Mouse (Mus musculus) layer of hippocampus, postnatal 25 days (tissue): ENCODE results near the gene Nr4a3. TPM values are rescaled to one million over a fixed set of nuclear protein-coding genes. Genes with fewer than 3 reads are reported as not detected.

ENCODE experiments used
- DNase-seq, 2 experiments: peaks; one replicate each; pipeline ENCODE4 v3.0.0; 2022; ENCODE audit warnings: mixed read lengths in 2 of 2, low spot score in 1 of 2; ENCODE audit errors: extremely low spot score in 1 of 2
- total RNA-seq, 2 experiments: library from RNA; stranded (reverse); gene quantifications; 2 replicates each; pipeline ENCODE4 v1.2.3; 2021

Gene Nr4a3
- total RNA-seq, result 10 to 100 TPM; 60.7 to 82.9 TPM

DNA sequence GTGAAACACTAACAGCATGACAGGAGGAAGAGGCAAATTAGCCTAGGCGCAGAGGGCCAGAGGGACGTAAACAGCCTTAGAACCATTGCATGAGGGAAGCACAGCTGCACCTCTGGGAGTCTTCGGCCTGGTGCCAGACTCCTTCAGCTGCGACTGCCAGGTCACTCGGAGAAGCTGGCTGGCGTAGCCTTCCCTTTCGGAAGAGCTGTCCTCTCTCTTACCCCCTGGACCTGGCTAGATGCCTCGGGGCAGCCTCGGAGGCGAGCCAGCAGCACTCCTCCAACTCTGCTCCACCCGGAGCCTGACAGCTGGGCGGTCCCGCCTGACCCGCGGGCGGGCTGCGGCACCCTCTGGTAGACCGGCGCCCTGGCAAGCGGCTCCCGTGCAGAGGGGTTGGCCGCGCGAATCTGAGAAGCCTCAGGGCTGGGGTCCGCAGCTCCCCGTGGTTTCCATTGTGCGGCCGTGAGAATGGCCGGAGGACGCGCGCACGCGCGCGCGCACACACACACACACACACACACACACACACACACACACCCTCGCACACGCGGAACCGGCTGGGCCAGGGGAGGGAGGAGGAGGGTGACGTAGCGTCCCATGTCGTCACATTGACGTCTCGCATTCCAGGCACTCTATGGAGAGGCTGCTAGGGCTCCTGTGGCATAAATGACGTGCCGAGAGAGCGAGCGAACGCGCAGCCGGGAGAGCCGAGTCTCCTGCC is at the start of gene Nr4a3:
Gene Nr4a3 (plus strand): TSS at position 663 of the 721 bp plus-strand sequence.
- DNase-seq, result peak; percentile 74 to 83

DNA sequence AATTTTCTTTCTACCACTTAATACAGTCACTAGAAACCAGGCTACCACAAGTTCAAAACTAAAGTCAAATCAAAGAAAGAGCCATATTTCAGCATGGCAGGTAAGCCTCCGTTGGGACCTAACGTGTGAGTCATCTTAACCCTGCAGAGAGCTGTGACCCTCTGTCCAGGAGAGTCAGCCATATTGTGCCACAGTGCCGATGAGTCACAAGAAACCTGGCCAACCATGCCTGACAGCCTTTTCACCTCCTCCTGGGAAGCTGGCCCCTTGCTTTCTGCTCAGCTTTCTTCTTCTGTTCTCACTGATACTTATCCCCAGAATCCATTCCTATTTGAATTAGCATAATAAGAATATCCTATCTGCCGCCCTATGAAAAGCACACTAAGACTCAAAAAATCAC is 42.0 kb upstream of the Nr4a3 start:
- no peak for DNase-seq

GRCm38 (mm10) chr4:48003456-48003855 is 41.5 kb upstream of the Nr4a3 start:
- peak; percentile 48 to 72 for DNase-seq

DNA sequence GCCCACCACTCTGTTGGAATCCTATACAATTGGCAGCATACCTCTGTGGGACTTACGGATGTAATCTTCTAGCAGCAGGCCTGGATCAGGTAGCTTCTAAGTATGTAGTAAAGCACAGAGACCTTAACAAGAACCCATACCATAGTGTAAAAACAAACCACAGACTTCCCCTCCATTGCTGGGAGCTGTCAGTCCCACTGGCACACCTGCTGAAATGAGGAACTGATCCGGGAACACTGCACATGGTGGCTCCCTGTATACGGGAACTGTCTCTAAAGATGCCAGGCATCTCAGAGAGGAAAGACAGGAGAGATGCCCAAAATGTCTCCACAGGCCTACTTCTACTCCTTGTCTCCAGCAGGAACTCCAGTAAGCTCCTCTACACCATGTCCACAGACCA is 38.6 kb upstream of the Nr4a3 start:
- DNase-seq, result no peak

- no peak for DNase-seq
These were observed 32.7 kb upstream of the Nr4a3 start for GRCm38 (mm10) chr4:48012209-48012608.

DNA sequence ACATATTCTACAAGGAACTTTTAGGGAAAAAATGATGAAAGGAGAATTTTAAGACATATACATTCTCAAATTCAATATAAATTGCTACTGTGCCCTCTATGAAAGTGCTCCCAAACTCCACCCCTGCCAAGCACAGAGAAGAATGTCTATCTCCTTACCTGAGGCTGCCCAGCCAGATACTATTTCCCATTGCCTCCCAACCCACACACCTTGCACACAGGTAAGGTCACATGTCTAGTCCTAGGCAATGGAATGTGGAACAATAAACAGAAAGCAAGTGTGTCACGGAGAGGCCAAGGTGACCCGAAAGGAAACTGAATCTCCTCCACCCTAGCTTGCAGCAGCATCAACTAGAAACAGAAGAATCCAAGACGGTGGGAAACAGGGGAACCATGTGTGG is 22.0 kb upstream of the Nr4a3 start:
- DNase-seq, result no peak

GRCm38 (mm10) chr4:48029652-48030051 is 15.3 kb upstream of the Nr4a3 start:
- DNase-seq, result no peak

DNA sequence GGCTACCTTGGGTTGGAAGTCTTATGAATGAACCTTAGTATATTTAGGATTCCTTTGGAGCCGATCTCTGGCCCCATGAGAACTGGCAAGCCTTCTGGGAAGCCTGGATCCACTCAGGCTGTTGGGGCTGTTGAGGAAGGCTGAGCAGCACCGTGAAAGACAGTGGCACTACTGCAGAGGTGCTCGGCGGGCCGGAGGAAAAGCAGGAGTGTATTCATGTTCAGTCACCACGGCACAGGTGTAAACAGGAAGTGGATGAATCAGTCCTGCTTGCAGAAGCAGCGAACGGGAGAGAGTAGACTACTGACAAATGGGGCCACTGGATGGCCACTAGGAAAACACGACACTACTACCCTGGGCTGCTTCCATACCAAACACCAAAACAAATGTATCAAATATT is 10.7 kb upstream of the Nr4a3 start:
- DNase-seq, result no peak

GRCm38 (mm10) chr4:48037646-48038045 is 7.3 kb upstream of the Nr4a3 start:
- no peak for DNase-seq

- no peak for DNase-seq
These were observed 6.1 kb upstream of the Nr4a3 start for GRCm38 (mm10) chr4:48038847-48039246.

GRCm38 (mm10) chr4:48039736-48040135 is 5.2 kb upstream of the Nr4a3 start:
- no peak for DNase-seq

DNA sequence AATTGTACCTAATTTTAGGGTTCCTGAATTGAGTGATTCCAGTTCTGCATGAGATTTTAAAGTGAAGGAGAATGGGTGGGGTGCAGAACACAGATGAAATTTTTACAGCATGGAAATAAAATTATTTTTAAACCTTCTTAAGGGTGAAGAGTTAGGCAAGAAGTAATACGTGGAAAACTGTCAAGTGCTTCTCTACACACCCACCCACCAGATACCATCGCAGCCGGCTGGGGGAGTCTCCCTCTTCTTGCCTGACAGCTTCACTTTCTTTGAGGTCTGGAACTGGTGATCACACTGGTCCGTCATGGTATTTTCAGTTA is 2.5 kb upstream of the Nr4a3 start:
- no peak for DNase-seq

- peak; percentile 80 to 88 for DNase-seq
These were observed 1.9 kb upstream of the Nr4a3 start for GRCm38 (mm10) chr4:48042786-48043701.

- DNase-seq, result no peak
These were observed 837 bp upstream of the Nr4a3 start for GRCm38 (mm10) chr4:48044141-48044490.

DNA sequence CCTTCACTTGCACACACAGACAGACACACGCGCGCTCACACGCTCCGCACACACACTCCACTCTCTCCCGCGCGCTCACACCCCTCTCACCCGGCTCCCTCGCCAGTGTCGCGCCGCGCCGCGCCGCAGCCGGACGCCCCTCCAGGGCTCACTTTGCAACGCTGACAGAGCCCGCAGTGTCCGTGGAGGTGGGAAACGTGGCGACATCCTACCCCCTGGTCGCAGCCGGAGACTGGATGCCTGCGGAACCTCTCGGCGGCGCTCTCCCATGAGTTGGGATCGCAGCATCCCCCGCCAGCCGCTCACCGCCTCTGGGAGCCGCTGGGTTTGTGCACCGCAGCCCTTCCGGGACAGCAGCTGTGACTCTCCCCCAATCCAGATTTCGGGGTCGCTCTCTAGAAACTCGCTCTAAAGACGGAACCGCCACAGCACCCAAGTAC is 348 bp downstream of the Nr4a3 start:
- DNase-seq, result peak; percentile 31 to 52

GRCm38 (mm10) chr4:48045721-48046460 is 938 bp downstream of the Nr4a3 start:
- DNase-seq, result peak in 1 of 2 experiments; percentile 31

DNA sequence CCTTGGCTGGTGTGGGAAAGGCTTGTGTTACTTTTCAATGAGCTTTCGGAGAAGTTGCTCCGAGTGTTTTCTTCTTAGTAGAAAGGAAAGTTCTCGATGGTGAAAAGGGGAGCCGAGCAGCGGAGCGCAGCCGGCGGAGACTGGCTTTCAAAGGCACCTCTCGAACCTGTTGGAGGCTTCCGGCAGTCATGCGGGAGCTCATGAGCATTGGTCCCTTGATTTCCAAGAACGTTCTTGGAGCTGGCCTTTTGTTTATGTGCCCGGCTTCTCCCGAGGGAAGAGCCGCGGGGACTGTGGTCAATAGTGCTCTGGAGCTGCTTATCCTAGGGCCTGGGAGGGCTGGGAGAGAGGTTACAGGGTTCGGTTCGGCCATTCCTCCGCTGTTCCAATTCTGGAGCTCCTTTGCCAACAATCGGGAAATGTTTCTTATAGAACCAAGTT is 1.5 kb downstream of the Nr4a3 start:
- DNase-seq, result no peak

- DNase-seq, result no peak
These were observed 2.3 kb downstream of the Nr4a3 start for GRCm38 (mm10) chr4:48047136-48047765.

DNA sequence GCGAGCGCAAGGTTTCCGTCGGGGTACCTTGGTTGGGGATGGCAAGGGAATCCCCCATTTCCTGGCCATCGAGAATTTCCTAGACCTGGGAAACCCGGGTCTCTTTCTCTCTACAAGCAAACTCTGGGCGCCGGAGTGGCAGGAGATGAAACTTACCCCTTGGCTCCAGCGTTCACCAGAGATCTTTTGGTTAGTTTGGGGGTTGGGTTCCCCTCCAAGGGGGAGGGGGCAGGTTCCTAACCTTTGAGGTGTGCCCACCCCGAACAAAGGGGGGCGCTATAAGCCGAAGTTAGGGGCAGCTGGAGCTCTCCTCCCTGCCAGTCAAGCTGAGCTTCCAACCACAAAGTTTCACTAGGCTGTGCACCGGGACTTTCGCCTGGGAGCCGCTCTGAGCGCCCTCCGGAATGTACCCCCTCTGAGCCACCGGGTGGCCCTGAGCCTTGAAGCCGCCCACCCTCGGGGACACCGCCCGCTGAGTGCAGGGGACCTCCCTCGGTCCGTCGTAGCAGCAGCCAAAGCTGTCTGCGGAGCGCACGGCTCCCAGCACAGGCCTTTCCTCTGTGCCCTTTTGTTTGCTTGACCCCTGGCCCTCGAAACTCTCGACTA is 2.9 kb downstream of the Nr4a3 start:
- DNase-seq, result peak; percentile 51 to 55
